Mouse (Mus musculus) heart, adult 9 months (tissue): ENCODE measurements around the gene Junb.

Experiments
- DNase-seq, 2 experiments: peaks; one replicate each; pipeline ENCODE4 v3.0.0; 2022; ENCODE audit warnings: low spot score in 2 of 2

Junb gene

DNA sequence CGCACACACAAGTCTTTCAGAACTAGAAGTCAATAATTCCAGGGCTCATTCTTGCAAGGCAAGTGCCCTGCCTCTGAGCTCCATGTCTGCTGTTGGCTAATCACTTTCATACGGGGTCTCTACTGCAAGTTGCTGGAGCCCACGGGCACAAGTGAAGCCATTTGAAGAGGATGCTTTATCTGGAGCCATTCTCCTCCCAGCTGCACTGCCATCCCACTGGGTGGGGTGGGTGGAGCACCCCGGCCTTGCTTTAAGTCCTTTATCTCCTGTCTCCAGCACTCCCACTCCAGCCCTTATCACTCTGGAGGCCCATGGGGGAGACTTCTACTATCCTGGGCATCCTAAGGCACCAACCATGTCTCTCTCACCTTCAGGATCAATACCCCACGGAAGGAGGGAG lies 7.6 kb downstream of the Junb start:
- DNase-seq = no peak

DNA sequence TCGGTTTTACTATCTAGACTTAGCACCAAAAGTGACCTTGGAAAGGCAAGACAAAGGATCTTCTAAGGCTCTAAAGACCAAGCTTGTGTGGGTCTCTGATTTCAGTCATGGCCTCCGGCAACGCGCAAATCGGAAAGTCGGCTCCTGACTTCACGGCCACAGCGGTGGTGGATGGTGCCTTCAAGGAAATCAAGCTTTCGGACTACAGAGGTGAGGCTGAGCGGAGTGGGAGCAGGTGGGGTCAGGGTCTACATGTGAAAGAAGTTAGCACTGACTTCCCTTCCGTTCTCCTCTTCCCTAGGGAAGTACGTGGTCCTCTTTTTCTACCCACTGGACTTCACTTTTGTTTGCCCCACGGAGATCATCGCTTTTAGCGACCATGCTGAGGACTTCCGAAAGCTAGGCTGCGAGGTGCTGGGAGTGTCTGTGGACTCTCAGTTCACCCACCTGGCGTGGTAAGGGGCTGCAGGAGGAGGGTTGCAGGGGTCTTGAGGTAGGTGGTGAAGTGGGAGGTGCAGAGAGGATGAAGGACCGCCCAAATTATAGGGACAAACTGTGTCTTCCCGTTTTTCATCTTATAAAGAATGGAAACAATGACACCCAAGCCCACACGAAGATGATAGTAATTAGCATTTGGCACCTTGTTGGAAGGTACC lies 8.3 kb downstream of the Junb start:
- DNase-seq = no peak

DNA sequence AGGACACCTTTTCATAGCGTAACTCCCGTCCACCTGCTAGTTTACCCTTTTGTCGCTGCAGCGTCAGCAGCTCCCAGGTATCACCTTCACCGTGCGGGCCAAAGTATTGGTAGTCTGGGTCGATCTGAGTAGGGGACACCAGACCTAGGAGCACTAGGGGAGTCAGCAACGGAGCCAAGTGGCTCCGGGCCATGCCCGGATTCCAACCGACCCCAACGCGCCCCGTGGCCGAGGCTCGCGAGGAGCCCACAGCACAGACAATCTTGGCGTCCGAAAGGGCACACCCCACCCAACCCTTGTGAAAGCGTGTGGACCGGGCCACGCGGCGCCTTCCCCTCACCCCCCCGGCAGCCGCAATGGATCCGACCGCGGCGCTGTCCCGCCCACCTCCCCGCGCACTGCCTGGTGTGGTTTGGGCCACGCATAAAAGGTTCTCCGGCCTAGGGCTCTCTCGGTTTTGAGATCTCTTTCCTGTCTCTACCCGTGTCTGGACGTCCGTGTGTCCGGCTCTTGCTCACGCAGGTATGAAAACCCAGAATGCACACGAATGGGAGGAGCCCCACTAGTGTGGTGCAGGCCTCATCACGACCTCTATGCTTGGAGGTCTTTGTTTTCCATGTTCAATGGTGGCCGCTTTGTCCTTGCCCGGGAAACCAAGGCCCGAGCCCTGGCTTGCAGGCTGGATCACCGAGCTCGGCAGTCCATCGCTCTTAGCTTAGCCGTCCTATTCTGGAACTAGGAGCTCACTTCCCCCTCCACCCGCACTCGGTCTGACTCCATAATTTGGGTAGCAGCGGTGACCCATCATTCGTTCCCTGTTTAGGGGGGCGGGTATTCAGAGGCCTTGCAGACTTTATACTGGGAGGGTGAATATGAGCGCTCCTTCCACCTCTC lies 9.0 kb downstream of the Junb start, which contains the start of the genes Gm49661, Prdx2 and Rnaseh2a:
Gene Gm49661, minus strand, starts transcription at position 193 of the 894 bp plus-strand sequence.
Gene Prdx2, plus strand, starts transcription at position 347 of the 894 bp plus-strand sequence.
Gene Rnaseh2a, minus strand, starts transcription at position 527 of the 894 bp plus-strand sequence.
- DNase-seq = peak; percentile 68 to 79

DNA sequence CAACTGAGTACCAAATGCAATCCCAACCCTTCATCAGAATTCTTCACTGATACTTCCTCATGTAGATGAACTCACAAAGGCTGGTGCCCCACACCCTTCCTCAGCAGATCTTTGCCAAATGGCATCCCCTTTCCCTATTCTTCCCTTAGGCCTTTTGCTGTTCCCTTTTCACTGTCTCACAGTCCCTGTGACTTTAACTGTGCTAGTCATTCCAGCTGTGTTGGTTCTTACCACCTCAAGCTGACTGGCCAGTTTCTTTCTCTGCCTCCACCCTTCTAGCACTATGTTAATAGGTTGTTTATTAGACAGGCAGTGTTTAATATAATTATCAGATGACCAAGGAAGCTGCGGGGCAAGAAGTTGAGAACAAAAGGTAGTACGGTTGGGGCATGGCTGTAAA lies 9.9 kb downstream of the Junb start:
- DNase-seq = peak; percentile 27 to 40

DNA sequence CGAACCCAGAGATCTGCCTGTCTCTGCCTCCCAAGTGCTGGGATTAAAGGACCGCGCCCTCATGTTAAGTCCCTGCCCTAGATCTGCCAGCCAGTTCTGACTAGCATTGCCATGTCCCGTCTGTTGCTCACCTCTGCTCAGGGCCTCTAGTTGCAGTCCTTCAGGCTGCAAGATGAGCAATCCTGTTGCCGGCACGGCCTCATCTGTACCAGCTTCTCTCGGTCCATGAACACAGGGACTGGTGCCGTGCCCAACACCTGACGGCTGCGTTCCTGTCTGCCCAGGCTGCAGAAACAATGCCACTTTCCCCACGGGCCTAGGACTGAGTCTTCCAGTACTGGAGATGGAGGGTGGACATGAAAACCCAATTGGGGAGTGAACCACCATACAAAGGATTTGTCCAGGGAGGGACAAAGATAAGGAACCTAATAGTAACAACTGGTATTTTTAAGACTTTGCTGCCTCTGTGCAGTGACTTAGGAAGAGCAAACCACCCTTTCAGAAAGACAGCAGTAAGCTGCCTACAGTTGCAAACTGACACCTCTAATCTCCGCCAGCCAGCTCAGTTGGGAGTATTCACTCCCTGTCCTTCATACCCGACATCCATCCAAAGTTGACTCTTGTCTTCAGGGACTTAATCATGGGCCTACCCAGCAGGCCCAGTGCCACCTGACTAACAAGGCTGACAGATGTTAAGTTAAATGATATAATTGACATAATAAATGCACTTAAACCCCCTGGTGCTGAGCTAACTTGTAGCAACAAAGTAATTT lies 10.8 kb downstream of the Junb start:
- no peak for DNase-seq

DNA sequence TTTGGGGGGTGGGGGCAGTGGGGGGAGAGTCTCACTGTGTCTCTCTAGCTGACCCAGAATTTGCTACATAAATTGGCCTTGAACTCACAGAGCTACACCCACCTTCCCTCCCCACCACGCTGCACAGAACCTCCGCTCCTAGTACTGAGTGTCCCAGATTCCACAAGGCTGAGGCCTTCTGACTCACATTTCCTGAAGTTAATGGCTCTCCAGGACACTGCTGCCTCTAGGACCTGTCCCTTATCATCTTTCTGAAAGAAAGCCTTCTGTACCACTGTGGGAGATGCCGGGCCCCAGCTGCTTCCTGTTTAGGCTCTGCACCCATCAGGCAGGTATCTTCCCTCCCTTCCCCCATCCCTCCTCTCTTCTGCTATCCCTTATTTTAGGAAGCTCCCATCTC lies 11.9 kb downstream of the Junb start:
- DNase-seq = no peak

DNA sequence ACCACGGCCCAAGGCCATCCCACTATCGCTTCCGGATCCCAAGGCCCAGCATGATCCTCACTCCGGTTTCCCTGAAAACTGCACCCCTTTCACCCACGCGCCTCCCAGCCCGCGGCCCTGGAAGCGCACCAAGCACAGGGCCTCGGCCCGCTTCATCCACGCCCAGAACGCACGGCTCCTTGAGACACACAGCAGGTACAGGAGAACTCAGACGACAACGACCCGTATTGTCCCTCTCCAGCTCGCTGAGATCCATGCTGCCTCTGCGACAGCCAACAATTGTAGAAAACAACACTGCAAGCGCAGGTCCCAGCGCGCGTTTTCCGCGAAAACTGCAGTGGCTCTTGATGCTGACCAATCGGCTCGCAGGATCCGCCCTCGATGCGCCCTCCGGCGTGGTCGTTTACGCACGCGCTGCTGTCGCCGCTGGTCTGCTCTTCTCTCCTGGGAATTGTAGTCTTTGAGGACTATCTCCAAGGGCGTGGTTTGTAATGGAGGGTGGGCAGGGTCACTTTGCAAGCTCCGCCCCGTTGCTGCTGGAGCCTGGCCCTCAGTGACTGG lies 12.7 kb downstream of the Junb start:
- peak; percentile 96 to 97 for DNase-seq

DNA sequence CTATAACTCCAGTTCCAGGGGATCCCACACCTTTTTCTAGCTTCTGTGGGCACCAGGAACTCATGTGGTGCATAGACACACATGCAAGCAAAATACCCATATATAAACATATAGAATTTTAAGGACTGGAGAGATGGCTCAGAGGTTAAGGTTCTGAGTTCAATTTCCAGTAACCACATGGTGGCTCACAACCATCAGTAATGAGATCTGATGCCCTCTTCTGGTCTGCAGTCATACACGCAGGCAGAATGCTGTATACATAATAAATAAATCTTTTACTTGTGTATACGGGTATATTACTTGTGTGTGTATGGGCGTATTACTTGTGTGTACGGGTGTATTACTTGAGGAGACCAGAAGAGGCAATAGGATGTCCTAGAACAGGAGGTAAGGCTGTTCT lies 14.6 kb downstream of the Junb start:
- no peak for DNase-seq

DNA sequence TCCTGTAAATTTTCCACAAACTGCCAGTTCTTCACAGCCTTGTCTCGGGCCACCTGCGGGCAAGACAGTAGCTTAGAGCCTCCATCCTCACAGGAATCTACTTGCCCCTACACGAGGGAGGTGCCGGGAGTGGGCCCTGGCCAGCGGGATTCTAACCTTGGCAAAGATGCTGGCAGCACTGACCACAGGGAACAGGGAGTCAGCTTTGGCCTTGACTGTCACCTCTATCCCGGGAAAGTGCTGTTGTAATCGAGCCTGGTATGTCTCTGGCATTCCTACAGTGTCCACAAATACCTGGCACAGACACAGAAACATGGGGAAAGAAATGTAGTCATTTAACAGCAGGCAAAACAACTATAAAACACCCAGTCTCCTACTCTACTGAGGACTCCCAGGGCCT lies 18.7 kb downstream of the Junb start:
- peak in 1 of 2 experiments; percentile 45 for DNase-seq

DNA sequence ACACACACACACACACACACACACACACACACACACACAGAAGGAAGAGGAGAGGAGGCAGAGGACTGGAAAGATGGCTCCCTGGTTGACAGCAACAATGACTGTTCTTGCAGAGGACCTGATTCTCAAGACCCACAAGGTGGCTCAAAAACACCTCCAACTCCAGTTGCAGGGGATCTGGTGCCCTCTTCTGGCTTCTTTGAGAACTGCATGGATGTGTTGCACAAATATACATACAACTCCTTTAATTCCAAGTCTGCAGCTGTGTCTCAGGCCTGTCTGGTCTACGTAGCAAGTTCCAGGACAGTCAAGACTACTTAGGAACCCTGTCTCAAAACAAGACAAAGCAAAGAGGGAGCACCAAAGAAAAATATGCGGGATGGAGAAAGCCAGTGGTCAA lies 21.8 kb downstream of the Junb start:
- DNase-seq = peak in 1 of 2 experiments; percentile 35

DNA sequence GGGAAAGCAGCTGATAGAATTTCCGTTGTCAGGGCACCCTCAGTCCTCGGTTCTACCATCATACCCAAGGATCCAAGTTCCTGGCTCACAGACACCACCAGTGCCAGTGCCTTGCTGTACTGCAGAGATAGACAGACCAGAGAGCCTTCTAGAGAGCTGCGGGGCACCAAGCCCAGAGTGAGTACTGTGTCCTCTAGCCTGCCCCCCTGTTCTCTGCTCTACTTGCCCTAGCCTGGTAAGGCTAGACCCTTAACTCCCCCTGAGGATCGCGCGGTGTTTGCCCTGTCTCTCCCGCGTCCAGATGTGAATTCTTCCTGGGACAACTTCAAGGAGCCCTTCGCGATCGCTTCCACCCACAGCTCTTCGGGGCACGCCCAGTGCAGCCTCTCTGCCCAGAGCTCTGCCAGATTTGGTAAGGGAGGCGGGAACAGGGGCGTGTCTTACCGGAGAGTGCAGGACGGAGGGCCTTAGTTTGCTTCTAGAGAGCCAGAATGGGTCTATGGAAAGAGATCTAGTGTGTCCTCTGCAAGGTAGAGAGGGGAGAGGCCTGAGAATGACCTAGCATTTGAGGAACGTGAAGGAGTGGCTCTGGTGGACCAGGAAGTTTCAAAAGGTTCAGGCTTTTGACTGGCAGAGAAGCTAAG lies 25.8 kb downstream of the Junb start:
- DNase-seq = peak in 1 of 2 experiments; percentile 37

DNA sequence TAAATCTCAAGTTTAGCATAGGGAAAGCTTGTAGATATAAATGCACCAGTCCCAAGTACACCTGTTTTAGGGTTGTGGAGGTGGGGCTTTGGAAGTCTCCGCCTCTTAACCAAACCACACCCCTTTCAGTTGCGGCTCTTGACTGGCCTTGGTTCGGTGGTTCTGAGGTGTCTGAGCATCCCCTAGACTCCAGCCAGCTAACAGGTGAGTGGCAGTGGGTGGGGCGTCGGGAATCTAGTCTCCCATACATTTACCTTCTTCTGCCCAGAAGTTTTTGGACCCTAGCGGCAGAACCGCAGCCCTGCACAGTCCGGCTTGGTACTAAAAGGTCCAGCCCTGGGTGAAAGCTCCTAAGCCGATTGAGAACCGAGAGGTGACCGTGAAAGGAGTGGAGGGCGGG lies 28.8 kb downstream of the Junb start:
- no peak for DNase-seq

DNA sequence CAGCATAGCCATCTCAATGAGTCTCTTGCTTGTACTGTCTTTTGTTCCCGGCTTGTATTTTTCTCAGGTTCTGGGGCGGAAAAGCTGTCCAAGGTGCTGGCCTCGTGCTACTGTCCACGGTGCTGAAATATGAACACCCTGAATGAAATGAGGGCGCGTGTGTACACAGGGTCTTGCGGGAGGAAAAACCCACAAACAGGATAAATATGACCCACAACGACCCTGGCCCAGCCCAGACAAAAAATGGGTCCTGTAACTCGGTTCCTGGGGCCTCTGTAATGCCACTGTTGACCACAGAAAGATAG lies 31.3 kb downstream of the Junb start:
- no peak for DNase-seq

DNA sequence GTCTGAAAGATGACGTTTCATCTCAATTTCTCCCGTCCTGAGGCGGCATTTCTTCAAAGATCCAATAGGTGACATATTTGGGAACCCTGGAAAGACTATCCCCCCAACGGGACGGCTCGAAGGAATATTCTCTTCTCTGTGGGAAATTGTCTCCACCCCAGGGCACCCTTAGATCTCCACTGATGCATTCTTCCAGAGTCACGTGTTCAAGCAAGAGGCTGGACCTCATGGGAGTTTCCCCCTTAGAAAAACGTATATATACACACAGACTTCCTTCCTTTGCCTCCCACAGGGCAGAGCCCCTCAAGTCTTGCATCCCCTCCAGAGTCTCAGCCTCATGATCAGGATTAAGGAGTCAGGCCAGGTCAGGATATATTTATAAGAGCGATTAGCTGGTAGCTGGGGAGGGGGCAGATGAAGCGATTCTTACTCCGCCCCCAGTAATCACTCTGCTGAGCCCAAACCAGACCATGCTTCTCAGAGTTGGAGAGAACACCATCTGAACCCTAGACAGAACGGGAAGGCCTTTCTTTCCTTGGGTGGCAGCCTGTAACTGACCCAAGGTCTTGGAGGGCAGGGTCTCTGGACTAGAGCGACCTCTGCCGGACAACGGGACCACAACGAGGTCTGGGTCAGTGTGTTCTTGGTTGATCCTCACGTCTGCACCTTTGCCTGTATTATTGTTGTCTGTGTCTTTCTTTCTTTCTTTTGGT lies 31.8 kb downstream of the Junb start, which contains the start of gene Rtbdn:
Gene Rtbdn, plus strand, starts transcription at position 464 of the 713 bp plus-strand sequence.
- no peak for DNase-seq

DNA sequence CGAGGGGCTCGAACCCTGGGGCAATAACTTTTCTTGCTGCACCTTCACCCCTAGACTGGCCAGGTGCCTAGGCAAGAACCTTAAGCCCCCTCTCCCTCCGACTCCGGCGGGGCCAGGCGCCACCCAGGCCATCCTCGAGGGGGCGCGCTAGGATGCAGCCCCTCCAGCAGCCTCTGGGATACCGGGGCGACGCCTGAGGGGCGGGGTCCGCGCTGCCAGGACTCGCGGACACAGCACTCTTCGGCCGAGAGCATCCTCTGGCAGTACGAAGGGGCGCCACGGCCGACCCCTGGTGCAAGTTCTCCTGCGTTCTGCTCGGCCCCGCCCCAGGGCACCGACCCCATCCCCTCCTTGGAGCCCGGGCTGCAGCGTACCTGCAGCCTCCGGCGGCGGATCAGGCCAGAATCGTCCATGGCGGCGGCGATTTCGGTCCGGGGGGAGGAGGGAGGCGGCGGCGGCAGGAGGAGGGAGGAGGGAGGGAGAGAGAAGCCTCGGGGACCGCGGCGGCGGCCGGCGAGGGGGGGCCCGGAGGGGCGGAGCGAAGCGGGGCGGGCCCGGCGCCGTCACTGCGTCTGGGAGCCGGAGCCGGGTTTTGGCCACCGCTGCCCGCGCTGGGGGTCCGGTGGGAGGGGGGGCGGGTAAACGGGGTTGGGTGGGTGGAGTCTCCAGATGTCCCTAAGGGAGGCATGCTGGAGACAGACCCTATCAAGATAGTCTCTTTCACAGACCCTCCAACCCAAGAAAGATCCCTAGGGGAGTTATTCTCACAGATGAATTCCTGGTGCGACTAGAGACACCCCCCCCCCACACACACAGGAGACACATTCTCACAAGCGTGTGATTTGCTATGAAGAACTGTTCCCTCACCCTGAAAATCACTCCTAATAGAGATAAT lies 32.6 kb downstream of the Junb start:
- no peak for DNase-seq

DNA sequence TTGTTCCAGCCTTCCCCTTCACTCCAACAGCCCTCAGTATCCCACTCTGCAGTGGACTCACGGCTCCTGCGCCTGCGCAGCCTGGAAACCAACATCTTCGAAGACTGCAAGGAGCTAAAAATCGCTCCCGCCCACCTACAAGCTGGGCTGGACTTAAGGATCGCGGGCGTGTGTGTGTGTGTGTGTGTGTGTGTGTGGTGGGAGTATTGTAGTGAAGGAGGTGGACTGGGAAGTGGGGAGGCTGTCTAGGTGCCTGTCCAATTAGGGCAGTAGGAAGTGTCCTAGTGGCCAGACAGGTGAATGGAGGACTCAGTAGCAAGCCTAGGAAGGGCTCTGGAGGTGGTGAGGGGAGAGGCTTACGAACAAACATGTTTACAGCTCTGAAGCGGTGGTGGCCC lies 33.3 kb downstream of the Junb start:
- DNase-seq = no peak

DNA sequence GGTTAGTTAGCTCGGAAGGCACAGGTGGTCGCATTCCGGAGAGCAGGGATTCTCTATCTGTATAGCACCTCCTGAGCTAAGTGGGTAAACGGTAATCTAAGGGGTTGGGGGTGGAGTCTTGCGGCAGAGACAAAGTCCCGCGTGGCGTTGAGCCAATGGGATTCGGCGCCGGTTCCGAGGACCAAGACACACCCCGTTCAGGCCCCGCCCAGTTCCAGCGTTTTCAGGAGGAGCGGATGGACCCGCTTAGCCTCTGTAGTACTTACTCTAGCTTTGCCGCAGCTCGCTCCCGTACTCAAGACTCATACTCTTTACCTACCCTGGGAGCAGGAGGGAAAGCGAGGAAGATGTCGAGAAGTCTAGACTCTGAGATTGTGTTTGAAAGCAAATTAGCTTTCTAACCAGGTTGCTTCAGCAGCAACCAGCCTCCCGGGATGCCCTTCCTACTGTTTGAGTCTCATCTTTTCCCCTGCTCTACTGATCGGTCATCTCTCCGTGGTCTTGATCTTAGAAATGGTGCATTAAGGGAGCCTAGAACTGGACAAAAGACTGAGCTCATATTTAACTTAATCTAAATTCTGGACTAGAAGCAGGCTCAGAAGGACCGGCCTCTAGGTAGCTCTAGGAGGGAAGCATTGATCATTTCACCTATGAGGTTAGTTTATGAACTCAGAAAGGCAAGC lies 33.9 kb downstream of the Junb start:
- DNase-seq = no peak

DNA sequence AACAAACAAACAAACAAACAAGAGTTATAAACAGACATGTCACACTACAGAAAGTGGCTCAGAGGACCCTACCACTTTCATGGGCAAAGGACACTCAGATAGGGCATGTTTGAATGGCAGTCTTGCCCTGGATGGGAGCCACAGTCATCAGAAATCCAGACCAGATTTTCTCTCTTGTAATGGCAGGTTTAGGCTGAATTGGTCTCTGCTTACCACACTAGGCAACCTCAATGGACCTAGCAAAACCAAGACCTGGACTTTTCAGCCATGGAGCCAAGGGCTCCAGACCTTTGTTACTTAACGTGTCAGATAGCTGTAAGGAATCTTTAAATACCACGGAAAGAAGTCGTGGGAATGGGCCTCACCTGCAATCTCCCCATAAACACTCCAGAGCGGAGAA lies 34.8 kb downstream of the Junb start:
- DNase-seq = no peak
